Mouse (Mus musculus) adipocyte (in vitro differentiated cells): ENCODE results near the gene Hhatl.

Experiments used
- DNase-seq: peaks from one replicate; pipeline ENCODE4 v3.0.0-alpha.2; 2016; ENCODE audit warnings: low spot score

Hhatl gene

GRCm38 (mm10) chr9:121759091-121760081 lies 32.9 kb downstream of the Hhatl start, which contains the start of gene Zfp651:
Gene Zfp651 (plus strand): TSS chr9:121759330.
- DNase-seq: peak; percentile 44

GRCm38 (mm10) chr9:121757835-121758814 lies 34.2 kb downstream of the Hhatl start:
- peak; percentile 23 for DNase-seq

- DNase-seq: peak; percentile 45
Measured at GRCm38 (mm10) chr9:121757432-121757831, 34.9 kb downstream of the Hhatl start.

GRCm38 (mm10) chr9:121756785-121757184 lies 35.5 kb downstream of the Hhatl start:
- DNase-seq: no peak

GRCm38 (mm10) chr9:121754624-121755023 lies 37.7 kb downstream of the Hhatl start:
- DNase-seq: no peak

- no peak for DNase-seq
Measured at GRCm38 (mm10) chr9:121752774-121753173, 39.5 kb downstream of the Hhatl start.

GRCm38 (mm10) chr9:121744051-121744450 lies 48.3 kb downstream of the Hhatl start:
- no peak for DNase-seq

GRCm38 (mm10) chr9:121741168-121741567 lies 51.1 kb downstream of the Hhatl start:
- DNase-seq: no peak

- DNase-seq: no peak
Measured at GRCm38 (mm10) chr9:121740490-121740889, 51.8 kb downstream of the Hhatl start.
